Mouse (Mus musculus): Measurements from ENCODE around the gene Gm5129.
"Not testable (repeated sequence)": the region's sequence is repeated elsewhere in the genome, so short reads cannot be mapped to it uniquely, and the experiment has no call there.

Gene Gm5129

DNA sequence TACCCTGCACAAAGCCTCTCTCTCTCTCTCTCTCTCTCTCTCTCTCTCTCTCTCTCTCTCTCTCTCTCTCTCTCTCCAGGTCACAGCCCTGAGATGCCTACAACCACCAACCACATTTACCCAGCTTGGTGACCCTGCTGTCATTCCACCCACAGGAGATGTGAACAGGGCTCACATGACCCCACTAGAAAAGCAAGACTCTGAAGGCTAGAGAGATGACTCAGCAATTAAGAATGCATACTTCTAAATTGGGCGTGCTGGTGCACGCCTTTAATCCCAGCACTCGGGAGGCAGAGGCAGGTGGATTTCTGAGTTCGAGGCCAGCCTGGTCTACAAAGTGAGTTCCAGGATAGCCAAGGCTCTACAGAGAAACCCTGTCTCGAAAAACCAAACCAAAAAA, 9.7 kb downstream of the Gm5129 start:
- intact Hi-C loops (cut with DNase I): not testable (repeated sequence)

DNA sequence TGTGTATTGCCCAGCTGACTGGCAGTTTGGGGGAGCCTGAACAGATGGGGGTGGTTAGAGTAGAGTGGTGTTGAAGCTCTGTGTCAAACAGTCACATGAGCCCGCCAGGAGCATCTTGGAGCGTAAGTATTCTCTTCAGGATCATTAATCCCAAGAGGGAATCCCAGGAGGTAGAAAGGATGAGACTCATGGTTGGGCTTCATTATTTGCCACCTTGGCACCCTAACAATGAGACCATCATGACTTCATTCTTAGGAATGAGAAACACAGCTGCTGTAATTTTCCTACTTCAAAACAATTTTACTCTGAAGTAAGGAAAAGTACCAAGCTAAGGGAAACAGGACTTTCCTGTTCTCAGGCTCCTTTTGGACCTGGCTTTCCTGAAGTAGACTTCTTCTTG, 10.4 kb downstream of the Gm5129 start:
- intact Hi-C loops (cut with DNase I): no loop called here

DNA sequence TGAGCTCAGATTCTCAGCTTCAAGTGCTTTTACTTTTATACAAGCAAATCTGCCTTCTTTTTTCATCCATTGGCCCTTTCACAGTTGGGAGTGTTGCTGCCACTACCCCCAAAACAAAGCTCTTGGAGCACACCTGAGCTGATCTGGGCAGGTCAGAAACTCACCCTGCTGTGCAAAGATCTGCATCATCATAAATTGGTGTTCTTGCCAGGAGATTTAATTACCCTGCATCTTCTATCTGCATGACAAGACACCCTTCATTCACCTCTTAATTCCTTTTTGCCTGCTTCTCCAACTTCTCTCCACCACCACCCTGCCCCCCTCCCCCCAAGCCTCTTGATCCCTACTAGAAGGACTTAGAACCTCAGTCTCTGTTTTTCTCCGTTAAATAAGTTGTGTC, 14.6 kb downstream of the Gm5129 start:
- intact Hi-C loops (cut with DNase I): no loop called here

DNA sequence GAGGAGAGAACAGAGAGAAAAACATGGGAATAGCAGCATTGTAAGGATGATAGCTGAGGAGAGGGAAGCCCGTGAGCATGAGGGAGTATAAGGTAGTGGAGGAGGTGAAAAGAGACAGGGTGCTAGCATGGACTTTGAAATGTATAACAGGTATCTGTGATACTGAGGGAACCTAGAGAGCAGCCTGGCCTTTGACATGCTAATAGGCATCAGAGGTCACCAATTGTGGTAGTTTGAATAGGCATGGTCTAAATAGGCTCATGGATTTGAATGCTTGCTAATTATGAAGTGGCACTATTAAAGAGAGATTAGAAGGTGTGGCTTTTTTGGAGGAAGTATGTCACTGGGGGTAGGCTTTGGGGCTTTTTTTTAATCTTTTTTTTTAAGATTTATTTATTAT, 22.8 kb downstream of the Gm5129 start:
- intact Hi-C loops (cut with DNase I): no loop called here

DNA sequence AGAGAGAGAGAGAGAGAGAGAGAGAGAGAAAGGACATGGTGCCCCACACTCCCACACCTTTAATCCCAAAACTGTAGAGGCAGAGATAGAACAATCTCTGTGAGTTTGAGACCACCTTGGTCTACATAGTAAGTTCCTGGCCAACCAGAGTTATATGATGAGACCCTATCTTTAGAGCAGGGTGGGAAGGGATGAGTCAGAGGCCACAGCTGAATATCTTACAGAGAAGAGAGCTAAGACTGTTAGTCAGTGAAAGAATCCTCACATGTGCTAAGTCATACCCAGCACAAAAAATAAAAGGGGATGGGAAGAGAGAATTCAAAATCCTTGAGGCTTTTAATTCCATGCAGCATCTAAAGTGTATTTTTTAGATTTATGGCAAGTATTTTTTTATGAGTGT, 24.1 kb downstream of the Gm5129 start:
- intact Hi-C loops (cut with DNase I): no loop called here

DNA sequence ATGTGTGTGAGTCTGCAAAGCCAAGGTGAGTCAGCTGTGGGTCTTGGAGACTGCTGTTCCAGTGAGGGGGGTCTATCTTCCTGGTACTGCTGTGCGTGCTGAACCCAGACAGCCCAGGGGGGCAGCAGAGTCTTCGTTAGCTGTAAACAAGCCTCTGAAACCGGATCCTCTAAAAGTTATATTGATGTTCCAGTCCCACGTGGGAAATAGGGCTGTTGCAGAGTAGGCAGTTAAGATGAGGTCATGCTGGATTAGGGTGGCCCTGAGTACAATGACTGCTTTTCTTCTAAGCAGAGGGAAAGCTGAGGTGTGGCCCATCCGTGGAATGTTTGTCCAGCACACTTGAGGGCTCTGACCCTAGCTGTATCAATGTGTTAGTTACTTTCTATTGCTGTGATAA, 27.5 kb downstream of the Gm5129 start:
- intact Hi-C loops (cut with DNase I): no loop called here

DNA sequence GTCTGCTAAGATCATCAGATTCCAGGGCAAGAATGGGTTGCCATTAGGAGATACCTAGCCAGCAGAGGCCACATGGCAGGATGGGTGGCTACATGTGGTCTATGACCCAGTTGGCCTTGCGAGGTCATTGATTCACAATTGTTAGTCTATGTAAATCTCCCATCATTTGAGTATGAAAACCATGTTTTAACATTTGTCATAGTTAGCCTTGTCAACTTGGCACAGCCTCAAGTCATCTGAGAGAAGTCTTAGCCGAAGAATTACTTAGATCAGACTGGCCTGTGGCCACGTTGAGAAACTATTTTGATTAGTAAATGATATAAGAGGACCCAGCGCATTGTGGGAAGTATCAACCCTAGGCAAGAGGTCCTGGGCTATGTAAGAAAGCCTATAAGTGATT, 28.5 kb downstream of the Gm5129 start:
- intact Hi-C loops (cut with DNase I): no loop called here

DNA sequence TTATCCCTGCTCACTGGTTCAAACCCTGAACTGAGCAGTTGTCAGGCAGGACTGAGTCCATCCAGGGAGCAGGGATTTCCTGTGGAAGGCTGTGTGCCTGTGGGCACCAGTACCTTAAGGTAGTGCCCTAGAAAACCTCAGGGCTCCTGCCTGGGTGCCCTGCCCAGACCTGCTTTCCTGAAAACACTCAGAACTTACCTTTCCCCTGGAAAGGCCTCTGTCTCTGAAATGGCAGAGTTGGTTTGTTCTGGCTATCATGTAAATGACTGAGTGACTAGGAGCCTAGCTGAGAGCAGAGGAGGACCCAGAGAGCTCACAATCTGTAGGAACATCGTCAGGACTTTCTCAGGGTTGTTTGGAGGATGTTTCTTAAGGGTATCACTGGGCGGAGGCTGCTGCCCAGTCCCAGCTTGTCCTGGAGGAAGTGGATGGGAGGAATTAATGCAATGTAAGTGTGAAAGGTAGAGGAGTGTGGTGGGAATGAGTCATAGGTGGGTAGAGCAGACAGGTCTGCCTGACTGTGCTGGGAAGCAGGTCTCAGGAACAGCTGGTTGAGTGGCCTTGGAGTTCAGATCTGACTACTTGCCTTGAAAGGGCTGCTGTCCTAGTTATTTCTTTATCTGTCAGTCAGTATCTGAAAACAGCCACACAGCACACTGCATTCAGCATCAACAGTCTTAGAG, 36.1 kb downstream of the Gm5129 start:
- intact Hi-C loops (cut with DNase I): no loop called here

DNA sequence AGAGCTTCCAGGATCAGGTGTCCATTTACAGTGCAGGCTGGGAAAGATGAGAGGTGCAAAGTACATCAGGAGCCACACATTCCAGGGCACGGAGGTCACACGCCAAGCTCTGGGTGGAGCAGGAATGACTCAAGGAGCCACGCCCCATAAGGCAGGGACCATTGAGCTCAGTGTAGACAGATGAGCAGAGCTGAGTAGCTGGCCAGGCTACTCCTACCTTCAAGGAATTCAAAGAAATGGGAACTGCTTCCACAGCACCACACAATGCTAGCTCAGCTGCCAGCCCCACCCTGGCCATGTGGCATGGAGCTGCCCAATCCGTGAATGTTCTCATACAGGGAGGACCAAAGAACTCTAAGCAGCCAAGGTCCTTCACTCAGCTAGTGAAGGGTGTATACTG, 37.2 kb downstream of the Gm5129 start:
- intact Hi-C loops (cut with DNase I): no loop called here

DNA sequence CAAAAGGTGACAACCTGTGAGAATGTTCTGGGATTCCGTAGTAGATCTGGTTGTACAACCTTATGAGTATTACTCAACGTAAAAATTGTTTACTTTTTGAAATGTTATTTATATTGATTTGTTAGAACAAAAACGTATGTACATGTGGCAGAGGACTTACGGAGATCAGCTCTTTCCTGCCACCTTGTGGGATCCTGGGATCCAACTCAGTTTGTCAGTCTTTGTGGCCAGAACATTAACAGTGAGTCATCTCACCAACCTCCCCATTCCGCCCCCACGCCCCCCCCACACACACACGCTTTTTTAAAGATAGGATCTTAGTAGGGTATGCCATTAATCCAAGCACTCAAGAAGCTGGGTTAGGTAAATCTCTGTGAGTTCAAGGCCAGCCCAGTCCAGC, 47.4 kb downstream of the Gm5129 start:
- intact Hi-C loops (cut with DNase I): loop anchor here (5.0 kb wide), 1 partner anchor 301 kb away; no protein-coding TSS in a partner anchor

DNA sequence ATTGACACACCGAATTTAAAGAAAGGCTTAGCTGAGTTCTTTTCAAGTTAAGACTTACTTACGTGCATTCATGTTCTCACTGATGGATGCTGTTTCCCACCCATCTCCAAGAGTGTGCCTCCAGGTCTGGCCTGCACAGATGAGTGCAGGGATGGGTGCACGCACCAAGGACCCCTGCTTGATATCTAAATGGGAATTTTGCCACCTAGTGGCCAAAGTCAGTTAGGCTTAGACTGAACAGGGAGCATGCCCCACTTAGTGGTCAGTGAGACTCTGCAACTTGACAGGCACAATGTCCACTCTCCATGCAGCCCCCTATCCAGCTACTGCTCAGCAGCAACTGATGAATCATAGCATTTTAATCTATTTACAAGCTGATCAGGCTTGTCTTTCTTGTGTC, 48.1 kb downstream of the Gm5129 start:
- intact Hi-C loops (cut with DNase I): loop anchor here (5.0 kb wide), 1 partner anchor 300 kb away; no protein-coding TSS in a partner anchor
